Mouse (Mus musculus): ENCODE measurements at regions not wholly inside any gene's neighbourhood (a gene's known extent, or its start where the extent isn't known, plus 50 kb on each side); places are given as distances from the start of the nearest gene placed in this dataset.

DNA sequence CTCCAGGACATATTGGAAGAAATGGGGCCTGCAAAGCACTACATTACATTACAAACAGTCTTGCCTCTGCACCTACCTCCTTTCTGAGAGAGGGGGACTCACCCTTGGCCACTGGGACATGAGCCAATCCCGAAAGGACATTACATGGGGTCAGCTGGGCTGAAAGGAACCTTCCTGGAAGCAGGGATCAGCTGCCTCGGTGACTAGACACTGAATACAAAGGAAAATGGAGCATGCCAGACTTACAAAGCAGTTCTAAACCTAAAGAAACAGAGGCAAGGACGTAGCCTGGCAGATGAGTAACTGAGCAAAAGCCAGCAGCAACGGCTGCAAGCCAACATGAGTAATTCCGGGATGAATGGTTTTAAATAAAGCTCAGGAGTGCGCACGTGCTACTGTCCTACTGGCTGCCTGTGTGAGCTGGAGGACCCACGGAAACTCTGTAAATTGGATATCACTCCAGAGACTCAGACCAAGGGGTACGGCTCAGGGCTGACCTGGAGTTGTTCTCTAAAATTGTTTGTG, 309.3 kb downstream of the Rps29 start:
- no peak overlapping the region for H3K27ac ChIP-seq (ENCODE audit: insufficient read depth, low read depth, low read length, poor library complexity, severe bottlenecking)
- in situ Hi-C loops (cut with MboI; ENCODE audit: low sequenced_read_pairs in 2 of 2, unreplicated experiment in 2 of 2) = no loop called here
- no peak for TF ChIP-seq CHD2 (IDR thresholded peaks at IDR 0.05; ENCODE audit: low read depth, low read length)
- no peak for TF ChIP-seq ZNF384 (IDR thresholded peaks at IDR 0.05; ENCODE audit: low read depth, low read length)
- no peak for TF ChIP-seq ZC3H11A (IDR thresholded peaks at IDR 0.05; ENCODE audit: borderline replicate concordance, low read depth, low read length)
- no peak for TF ChIP-seq HCFC1 (IDR thresholded peaks at IDR 0.05; ENCODE audit: borderline replicate concordance, insufficient read depth, low read length)
- TF ChIP-seq MAFK (IDR thresholded peaks at IDR 0.05; ENCODE audit: insufficient read depth, low read depth, low read length) = no peak

DNA sequence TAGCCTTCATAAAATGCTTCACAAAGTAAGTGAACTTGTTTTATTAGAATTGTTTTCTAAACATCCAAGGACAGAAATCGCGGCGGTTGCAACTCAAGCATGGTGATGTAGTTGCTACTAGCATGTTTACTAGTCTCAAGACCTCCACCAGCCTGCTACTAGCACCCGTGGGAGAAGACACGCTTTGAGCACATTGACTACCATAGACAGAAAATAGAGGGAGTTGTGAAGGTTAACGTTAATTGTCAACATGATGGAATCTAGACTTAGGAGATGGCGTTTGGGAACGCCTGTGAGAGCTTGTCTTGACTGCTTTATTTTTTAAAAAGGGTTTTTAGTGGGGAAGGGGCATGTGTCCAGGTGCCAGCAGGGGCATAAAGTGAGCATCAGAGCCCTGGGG, 318.2 kb downstream of the Rps29 start:
- Histone ChIP-seq H3K4me1 (ENCODE audit: control insufficient read depth in 2 of 2, insufficient read depth in 2 of 2, low read length in 2 of 2, poor library complexity in 1 of 2) (no peaks in the 10 kb centered on the region), H3K9ac (ENCODE audit: insufficient read depth, low read depth, low read length, poor library complexity, severe bottlenecking) (no peak overlapping the region), H3K36me3 (ENCODE audit: control insufficient read depth, insufficient read depth, low read length, poor library complexity, severe bottlenecking) (no peaks in the 10 kb centered on the region), H3K27ac (ENCODE audit: insufficient read depth, low read depth, low read length, poor library complexity, severe bottlenecking) (no peak overlapping the region), H3K9me3 (ENCODE audit: control insufficient read depth, insufficient read depth, low read depth, low read length) (no peaks in the 10 kb centered on the region), H3K4me3 (ENCODE audit: insufficient read depth in 1 of 2, low read depth in 1 of 2, low read length in 2 of 2, poor library complexity in 1 of 2, severe bottlenecking in 1 of 2) (no peak overlapping the region)
- in situ Hi-C loops (cut with MboI; ENCODE audit: low sequenced_read_pairs in 2 of 2, unreplicated experiment in 2 of 2) = no loop called here
- TF ChIP-seq ZC3H11A (IDR thresholded peaks at IDR 0.05; ENCODE audit: borderline replicate concordance, low read depth, low read length) (no peak), HCFC1 (IDR thresholded peaks at IDR 0.05; ENCODE audit: borderline replicate concordance, insufficient read depth, low read length) (no peak), MAFK (IDR thresholded peaks at IDR 0.05; ENCODE audit: insufficient read depth, low read depth, low read length) (no peak), ZNF384 (IDR thresholded peaks at IDR 0.05; ENCODE audit: low read depth, low read length) (no peak), CHD2 (IDR thresholded peaks at IDR 0.05; ENCODE audit: low read depth, low read length) (no peak)
- DNase-seq (ENCODE audit: low read depth, low spot score) = no peak

More for the DNA sequence above, 309.3 kb downstream of the Rps29 start:
- Histone ChIP-seq H3K9ac (ENCODE audit: insufficient read depth, low read depth, low read length, poor library complexity, severe bottlenecking) (no peak overlapping the region), H3K4me3 (ENCODE audit: insufficient read depth in 1 of 2, low read depth in 1 of 2, low read length in 2 of 2, poor library complexity in 1 of 2, severe bottlenecking in 1 of 2) (no peak overlapping the region), H3K9me3 (ENCODE audit: control insufficient read depth, insufficient read depth, low read depth, low read length) (no peaks in the 10 kb centered on the region), H3K36me3 (ENCODE audit: control insufficient read depth, insufficient read depth, low read length, poor library complexity, severe bottlenecking) (no peaks in the 10 kb centered on the region), H3K4me1 (ENCODE audit: control insufficient read depth in 2 of 2, insufficient read depth in 2 of 2, low read length in 2 of 2, poor library complexity in 1 of 2) (no peaks in the 10 kb centered on the region)
- no peak for DNase-seq (ENCODE audit: low read depth, low spot score)

DNA sequence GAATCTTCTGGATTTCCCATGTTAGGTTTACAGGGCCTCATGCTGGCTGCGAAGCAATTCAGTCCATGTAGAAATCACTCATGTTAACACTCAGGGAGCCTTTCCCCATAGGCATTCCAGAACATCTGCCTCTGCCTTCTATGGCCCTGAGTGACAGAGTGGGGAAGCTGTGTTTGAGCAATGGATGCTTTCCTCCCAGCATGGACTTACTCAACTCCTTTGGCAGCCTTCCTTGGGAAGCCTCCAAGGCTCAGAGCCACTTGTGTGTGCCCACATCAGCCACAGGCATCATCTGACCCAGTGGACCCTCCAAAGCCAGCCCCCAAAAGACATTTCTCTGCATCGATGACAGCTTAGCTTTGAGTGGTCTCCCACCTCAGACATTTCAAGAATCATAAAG, 318.8 kb downstream of the Rps29 start:
- TF ChIP-seq ZNF384 (IDR thresholded peaks at IDR 0.05; ENCODE audit: low read depth, low read length) = no peak
- TF ChIP-seq CHD2 (IDR thresholded peaks at IDR 0.05; ENCODE audit: low read depth, low read length) = no peak
- H3K9ac ChIP-seq (ENCODE audit: insufficient read depth, low read depth, low read length, poor library complexity, severe bottlenecking) = no peak overlapping the region

GRCm38 (mm10) chr12:68836023-68836422, 323.0 kb downstream of the Rps29 start:
- in situ Hi-C loops (cut with MboI; ENCODE audit: low sequenced_read_pairs in 2 of 2, unreplicated experiment in 2 of 2) = no loop called here
- no peak for DNase-seq (ENCODE audit: low read depth, low spot score)
- Histone ChIP-seq H3K9ac (ENCODE audit: insufficient read depth, low read depth, low read length, poor library complexity, severe bottlenecking) (no peak overlapping the region), H3K4me1 (ENCODE audit: control insufficient read depth in 2 of 2, insufficient read depth in 2 of 2, low read length in 2 of 2, poor library complexity in 1 of 2) (no peaks in the 10 kb centered on the region), H3K36me3 (ENCODE audit: control insufficient read depth, insufficient read depth, low read length, poor library complexity, severe bottlenecking) (no peaks in the 10 kb centered on the region), H3K4me3 (ENCODE audit: insufficient read depth in 1 of 2, low read depth in 1 of 2, low read length in 2 of 2, poor library complexity in 1 of 2, severe bottlenecking in 1 of 2) (no peak overlapping the region), H3K27ac (ENCODE audit: insufficient read depth, low read depth, low read length, poor library complexity, severe bottlenecking) (no peak overlapping the region), H3K9me3 (ENCODE audit: control insufficient read depth, insufficient read depth, low read depth, low read length) (no peaks in the 10 kb centered on the region)
- TF ChIP-seq HCFC1 (IDR thresholded peaks at IDR 0.05; ENCODE audit: borderline replicate concordance, insufficient read depth, low read length) (no peak), ZC3H11A (IDR thresholded peaks at IDR 0.05; ENCODE audit: borderline replicate concordance, low read depth, low read length) (no peak), ZNF384 (IDR thresholded peaks at IDR 0.05; ENCODE audit: low read depth, low read length) (no peak), MAFK (IDR thresholded peaks at IDR 0.05; ENCODE audit: insufficient read depth, low read depth, low read length) (no peak), CHD2 (IDR thresholded peaks at IDR 0.05; ENCODE audit: low read depth, low read length) (no peak)

More for the DNA sequence above, 318.8 kb downstream of the Rps29 start:
- in situ Hi-C loops (cut with MboI; ENCODE audit: low sequenced_read_pairs in 2 of 2, unreplicated experiment in 2 of 2) = no loop called here
- Histone ChIP-seq H3K27ac (ENCODE audit: insufficient read depth, low read depth, low read length, poor library complexity, severe bottlenecking) (no peak overlapping the region), H3K4me3 (ENCODE audit: insufficient read depth in 1 of 2, low read depth in 1 of 2, low read length in 2 of 2, poor library complexity in 1 of 2, severe bottlenecking in 1 of 2) (no peak overlapping the region), H3K9me3 (ENCODE audit: control insufficient read depth, insufficient read depth, low read depth, low read length) (no peaks in the 10 kb centered on the region), H3K36me3 (ENCODE audit: control insufficient read depth, insufficient read depth, low read length, poor library complexity, severe bottlenecking) (no peaks in the 10 kb centered on the region), H3K4me1 (ENCODE audit: control insufficient read depth in 2 of 2, insufficient read depth in 2 of 2, low read length in 2 of 2, poor library complexity in 1 of 2) (no peaks in the 10 kb centered on the region)
- DNase-seq (ENCODE audit: low read depth, low spot score) = no peak

GRCm38 (mm10) chr12:68833914-68834313, 325.1 kb downstream of the Rps29 start:
- no peak for DNase-seq (ENCODE audit: low read depth, low spot score)
- no peaks in the 10 kb centered on the region for H3K4me1 ChIP-seq (ENCODE audit: control insufficient read depth in 2 of 2, insufficient read depth in 2 of 2, low read length in 2 of 2, poor library complexity in 1 of 2)
- no peak overlapping the region for H3K9ac ChIP-seq (ENCODE audit: insufficient read depth, low read depth, low read length, poor library complexity, severe bottlenecking)
- no peaks in the 10 kb centered on the region for H3K9me3 ChIP-seq (ENCODE audit: control insufficient read depth, insufficient read depth, low read depth, low read length)
- H3K36me3 ChIP-seq (ENCODE audit: control insufficient read depth, insufficient read depth, low read length, poor library complexity, severe bottlenecking) = no peaks in the 10 kb centered on the region
- no peak for TF ChIP-seq HCFC1 (IDR thresholded peaks at IDR 0.05; ENCODE audit: borderline replicate concordance, insufficient read depth, low read length)
- TF ChIP-seq CHD2 (IDR thresholded peaks at IDR 0.05; ENCODE audit: low read depth, low read length) = no peak
- no peak for TF ChIP-seq ZC3H11A (IDR thresholded peaks at IDR 0.05; ENCODE audit: borderline replicate concordance, low read depth, low read length)
- no peak for TF ChIP-seq MAFK (IDR thresholded peaks at IDR 0.05; ENCODE audit: insufficient read depth, low read depth, low read length)
- no peak for TF ChIP-seq ZNF384 (IDR thresholded peaks at IDR 0.05; ENCODE audit: low read depth, low read length)
- H3K27ac ChIP-seq (ENCODE audit: insufficient read depth, low read depth, low read length, poor library complexity, severe bottlenecking) = no peak overlapping the region
- in situ Hi-C loops (cut with MboI; ENCODE audit: low sequenced_read_pairs in 2 of 2, unreplicated experiment in 2 of 2) = no loop called here
- H3K4me3 ChIP-seq (ENCODE audit: insufficient read depth in 1 of 2, low read depth in 1 of 2, low read length in 2 of 2, poor library complexity in 1 of 2, severe bottlenecking in 1 of 2) = no peak overlapping the region
